ENCODE assay signal across 28 mouse cellular contexts in genomic region chr4:105076152-105076551, GRCm38 (mm10). TPM values are rescaled to one million over a fixed set of nuclear protein-coding genes. Genes with fewer than 3 reads are reported as not detected.
DNase-seq lines count a peak whose midpoint lies in the region; ATAC-seq lines count a peak whose summit lies in the region.
"Had no signal": no experiment of that assay in that cellular context is flagged by ENCODE, and none has a peak within 500 bp of the region (broad histone marks: within the 10 kb centered on the region; RNA-seq: fewer than 3 reads in every experiment).

No protein-coding gene starts in this region.

- no peak for ATAC-seq in kidney, embryonic 14.5 days (ENCODE audit: low FRiP score, low TSS enrichment)
- ATAC-seq in intestine, embryonic 16.5 days = peak; percentile 75
- ATAC-seq: forebrain, embryonic 14.5 days; lung, postnatal 0 days; midbrain, embryonic 13.5 days had no signal

- no peak overlapping the region for H3K27ac ChIP-seq in kidney, embryonic 14.5 days (ENCODE audit: low read depth, low read length)
- no peak overlapping the region for H3K27ac ChIP-seq in intestine, embryonic 16.5 days (ENCODE audit: low read length)
- H3K27ac ChIP-seq: embryonic facial prominence, embryonic 12.5 days; heart, embryonic 10.5 days; heart, embryonic 15.5 days; layer of hippocampus, adult 2 months; left cerebral cortex, adult 2 months; limb, embryonic 13.5 days; liver, embryonic 13.5 days; macrophage; midbrain, embryonic 13.5 days; neural tube, embryonic 13.5 days; stomach, embryonic 15.5 days had no signal

- no peak overlapping the region for H3K4me3 ChIP-seq in kidney, embryonic 14.5 days (ENCODE audit: low read length)
- no peak overlapping the region for H3K4me3 ChIP-seq in intestine, embryonic 16.5 days (ENCODE audit: low read length)
- H3K4me3 ChIP-seq: embryonic facial prominence, embryonic 12.5 days; heart, embryonic 10.5 days; heart, embryonic 15.5 days; layer of hippocampus, adult 2 months; left cerebral cortex, adult 2 months; limb, embryonic 13.5 days; liver, embryonic 13.5 days; midbrain, embryonic 13.5 days; neural tube, embryonic 13.5 days; stomach, embryonic 15.5 days had no signal

- no peaks in the 10 kb centered on the region for H3K4me1 ChIP-seq in kidney, embryonic 14.5 days (ENCODE audit: control insufficient read depth, insufficient read depth, low read length)
- peaks cover 4% of the 10 kb centered on the region; the same call in 1 of the 2 replicates for H3K4me1 ChIP-seq in intestine, embryonic 16.5 days (ENCODE audit: control insufficient read depth, insufficient read depth, low read length)
- H3K4me1 ChIP-seq: embryonic facial prominence, embryonic 12.5 days; limb, embryonic 13.5 days; liver, embryonic 13.5 days; midbrain, embryonic 13.5 days; neural tube, embryonic 13.5 days; stomach, embryonic 15.5 days had no signal

- H3K27me3 ChIP-seq in kidney, embryonic 14.5 days (ENCODE audit: control insufficient read depth, insufficient read depth, low read length) = no peaks in the 10 kb centered on the region
- H3K27me3 ChIP-seq in intestine, embryonic 16.5 days (replicated peaks; ENCODE audit: control insufficient read depth, insufficient read depth, low read length) = no peaks in the 10 kb centered on the region
- H3K27me3 ChIP-seq: embryonic facial prominence, embryonic 12.5 days; heart, embryonic 15.5 days; limb, embryonic 13.5 days; liver, embryonic 13.5 days; midbrain, embryonic 13.5 days; neural tube, embryonic 13.5 days; stomach, embryonic 15.5 days had no signal

- H3K9ac ChIP-seq in kidney, embryonic 14.5 days (ENCODE audit: low read depth, low read length) = no peak overlapping the region
- H3K9ac ChIP-seq in intestine, embryonic 16.5 days (ENCODE audit: low read depth, low read length) = no peak overlapping the region
- H3K9ac ChIP-seq: embryonic facial prominence, embryonic 12.5 days; heart, embryonic 15.5 days; limb, embryonic 13.5 days; liver, embryonic 13.5 days; midbrain, embryonic 13.5 days; neural tube, embryonic 13.5 days; stomach, embryonic 15.5 days had no signal

- WGBS in kidney, embryonic 14.5 days = 77% methylated on average over 6 of the region's 6 CpGs
- 72% methylated on average over 6 of the region's 6 CpGs for WGBS in intestine, embryonic 16.5 days

- no peaks in the 10 kb centered on the region for H3K9me3 ChIP-seq in kidney, embryonic 14.5 days (ENCODE audit: control insufficient read depth, low read length)
- H3K9me3 ChIP-seq in intestine, embryonic 16.5 days (ENCODE audit: control insufficient read depth, low read length) = no peaks in the 10 kb centered on the region
- H3K9me3 ChIP-seq: embryonic facial prominence, embryonic 12.5 days; heart, embryonic 10.5 days; heart, embryonic 15.5 days; limb, embryonic 13.5 days; liver, embryonic 13.5 days; midbrain, embryonic 13.5 days; neural tube, embryonic 13.5 days; stomach, embryonic 15.5 days had no signal

- H3K4me2 ChIP-seq in kidney, embryonic 14.5 days (replicated peaks; ENCODE audit: low read depth, low read length) = no peak overlapping the region
- no peak overlapping the region for H3K4me2 ChIP-seq in intestine, embryonic 16.5 days (ENCODE audit: low read depth, low read length)
- H3K4me2 ChIP-seq: embryonic facial prominence, embryonic 12.5 days; heart, embryonic 15.5 days; limb, embryonic 13.5 days; liver, embryonic 13.5 days; midbrain, embryonic 13.5 days; neural tube, embryonic 13.5 days; stomach, embryonic 15.5 days had no signal

- H3K36me3 ChIP-seq in kidney, embryonic 14.5 days (ENCODE audit: control insufficient read depth, insufficient read depth, low read length) = no peaks in the 10 kb centered on the region
- no peaks in the 10 kb centered on the region for H3K36me3 ChIP-seq in intestine, embryonic 16.5 days (ENCODE audit: control insufficient read depth, insufficient read depth, low read length)
- H3K36me3 ChIP-seq: embryonic facial prominence, embryonic 12.5 days; G1E; heart, embryonic 10.5 days; heart, embryonic 15.5 days; limb, embryonic 13.5 days; liver, embryonic 13.5 days; neural tube, embryonic 13.5 days; stomach, embryonic 15.5 days had no signal

- DNase-seq in kidney, adult 11 months = peak; percentile 69
- peak; percentile 17 for DNase-seq in kidney, postnatal 10 days
- peak; percentile 27 for DNase-seq in yolk sac, embryonic 10.5 days (ENCODE audit: low spot score)
- DNase-seq in lung, postnatal 14 days = no peak
- DNase-seq in right cerebral cortex, postnatal 25 days = no peak
- DNase-seq: adrenal gland, postnatal 25 days; cerebellum, adult 11-12 months; cerebellum, adult 9-11 months; embryo, embryonic 11 days; gastrocnemius, postnatal 25 days; heart, adult 11 months; liver, embryonic 13.5 days; lung, adult 18-20 months had no signal

RNA-seq across cellular contexts. Expression of gene Prkaa2, which starts 33.5 kb away (rescaled TPM):
- 2.8 and 5.5 TPM in 2 replicates for polyA plus RNA-seq in kidney, embryonic 14.5 days (2014; fragmentation: Nextera tagmentation; extraction: Ambion mirVana)
- 6.3 and 7.2 TPM in 2 replicates for polyA plus RNA-seq in intestine, embryonic 16.5 days (2015; fragmentation: Nextera tagmentation; extraction: Ambion mirVana)
- polyA plus RNA-seq: G1E had no signal

Comparison
In these comparisons a context has a peak if more than half of its experiments do, and no peak if none do; other contexts are left out.
1. DNase-seq: peak in kidney, adult 11 months (single experiment), kidney, postnatal 10 days (single experiment) and yolk sac, embryonic 10.5 days (single experiment); none in lung, postnatal 14 days (single experiment) and right cerebral cortex, postnatal 25 days (single experiment).